Mouse (Mus musculus) heart, postnatal 0 days (tissue): ENCODE measurements around the gene Gng2. TPM values are rescaled to one million over a fixed set of nuclear protein-coding genes. Genes with fewer than 3 reads are reported as not detected.

Experiments used
- ATAC-seq: fragments of 200-750 bp; cut with Nextera tagmentation; 2 replicates; pipeline ENCODE4 v1.8.0; 2017; ENCODE audit warnings: low read depth, moderate number of reproducible peaks, moderate library complexity; ENCODE audit not compliant: insufficient read depth
- DNase-seq: peaks from one replicate; pipeline ENCODE4 v3.0.0-alpha.2; 2016; ENCODE audit warnings: low spot score
- H3K27ac ChIP-seq: fragments of 300-500 bp; sonication (generic); 2 replicates; pipeline ENCODE4 v1.5.1; 2014; ENCODE audit warnings: low read depth, mild to moderate bottlenecking
- H3K27me3 ChIP-seq: fragments of 300-500 bp; sonication (generic); 2 replicates; pipeline ENCODE4 v1.6.1; 2014; ENCODE audit warnings: low read length, mixed read lengths; ENCODE audit not compliant: control insufficient read depth, insufficient read depth
- H3K36me3 ChIP-seq: fragments of 300-500 bp; sonication (generic); replicated peaks from 2 replicates; pipeline ENCODE4 v1.6.1; 2014; ENCODE audit warnings: low read length, mixed read lengths; ENCODE audit not compliant: control insufficient read depth, insufficient read depth
- H3K4me1 ChIP-seq: fragments of 300-500 bp; sonication (generic); 2 replicates; pipeline ENCODE4 v1.6.1; 2014; ENCODE audit warnings: antibody characterized with exemption; ENCODE audit not compliant: control insufficient read depth, insufficient read depth
- H3K4me2 ChIP-seq: fragments of 300-500 bp; sonication (generic); 2 replicates; pipeline ENCODE4 v1.6.1; 2014; ENCODE audit warnings: low read depth, mild to moderate bottlenecking, low read length, moderate library complexity
- H3K4me3 ChIP-seq: fragments of 300-500 bp; sonication (generic); 2 replicates; pipeline ENCODE4 v1.5.1; 2014; ENCODE audit warnings: low read depth, low read length
- H3K9ac ChIP-seq: fragments of 300-500 bp; sonication (generic); replicated peaks from 2 replicates; pipeline ENCODE4 v1.6.1; 2014; ENCODE audit warnings: low read depth, low read length, mixed read lengths
- H3K9me3 ChIP-seq: fragments of 300-500 bp; sonication (generic); replicated peaks from 2 replicates; pipeline ENCODE4 v1.6.1; 2016; ENCODE audit warnings: low read length; ENCODE audit not compliant: control insufficient read depth
- CTCF ChIP-seq: IDR thresholded peaks from 2 replicates; pipeline ENCODE4 v1.5.1; 2016; ENCODE audit warnings: antibody characterized with exemption, control low read depth, low read depth
- EP300 ChIP-seq: IDR thresholded peaks from 2 replicates; pipeline ENCODE4 v1.6.1; 2016; ENCODE audit warnings: antibody characterized with exemption, low read depth
- WGBS: fragments of 180-500 bp; shearing (Covaris S2); extraction: QIAGEN DNeasy Blood & Tissue Kit; methylation state at CpG from one replicate; pipeline ENCODE4 v1.1.7; 2014; 5-methylcytosine and 5-hydroxymethylcytosine counted together
- polyA plus RNA-seq: library from polyadenylated mRNA; unstranded; fragments of >200 nt; fragmentation: Nextera tagmentation; extraction: Ambion mirVana; gene quantifications from 2 replicates; pipeline ENCODE4 v1.2.1, GENCODE M21; 2015
- total RNA-seq: library from RNA; depleted of rRNA; stranded (reverse); fragments of >200 nt; gene quantifications from 2 replicates; pipeline ENCODE4 v1.2.3, GENCODE M21; 2014; ENCODE audit warnings: low replicate concordance

The Gng2 gene
- total and polyA plus RNA-seq, 2 experiments from 2014 or later: 47.1 to 48.0 TPM

- DNase-seq (no peak), ATAC-seq (no peak)
- Histone ChIP-seq H3K36me3 (no peaks in the 10 kb centered on the region), H3K4me1 (peaks cover 11% of the 10 kb centered on the region; the same call in 1 of the 2 replicates), H3K9me3 (no peaks in the 10 kb centered on the region), H3K27ac (no peak overlapping the region), H3K4me3 (no peak overlapping the region), H3K27me3 (no peaks in the 10 kb centered on the region), H3K9ac (no peak overlapping the region), H3K4me2 (no peak overlapping the region)
- 74% methylated on average over 1 of the region's 1 CpGs for WGBS
- TF ChIP-seq EP300 (no peak), CTCF (no peak)
Observed at GRCm38 (mm10) chr14:19969566-19969965, 7.9 kb downstream of the Gng2 start.

- H3K4me1 ChIP-seq: 0 out of 2 replicates have a peak, but pooled peaks cover 6% of the 10 kb centered on the region
- no peaks in the 10 kb centered on the region for H3K9me3 ChIP-seq
- 63% methylated on average over 5 of the region's 5 CpGs for WGBS
- DNase-seq (no peak), ATAC-seq (no peak)
- no peak overlapping the region for H3K4me2 ChIP-seq
- TF ChIP-seq CTCF: no peak
- no peak for TF ChIP-seq EP300
- H3K4me3 ChIP-seq: no peak overlapping the region
- no peaks in the 10 kb centered on the region for H3K27me3 ChIP-seq
- no peak overlapping the region; the same call in 1 of the 2 replicates for H3K27ac ChIP-seq
- no peak overlapping the region for H3K9ac ChIP-seq
- no peaks in the 10 kb centered on the region for H3K36me3 ChIP-seq
Observed at GRCm38 (mm10) chr14:19969011-19969521, 8.4 kb downstream of the Gng2 start.

- ATAC-seq: no peak
- Histone ChIP-seq H3K36me3 (no peaks in the 10 kb centered on the region), H3K9ac (no peak overlapping the region), H3K4me3 (no peak overlapping the region), H3K4me1 (0 out of 2 replicates have a peak, but pooled peaks cover 5% of the 10 kb centered on the region), H3K27ac (no peak overlapping the region; the same call in 1 of the 2 replicates), H3K27me3 (no peaks in the 10 kb centered on the region), H3K4me2 (no peak overlapping the region), H3K9me3 (no peaks in the 10 kb centered on the region)
- TF ChIP-seq CTCF (no peak), EP300 (no peak)
- DNase-seq: no peak
- WGBS: 77% methylated on average over 7 of the region's 7 CpGs
Observed at GRCm38 (mm10) chr14:19968321-19969010, 9.0 kb downstream of the Gng2 start.

- DNase-seq (no peak), ATAC-seq (no peak)
- H3K4me1 ChIP-seq: 0 out of 2 replicates have a peak, but pooled peaks cover 5% of the 10 kb centered on the region
- no peaks in the 10 kb centered on the region for H3K36me3 ChIP-seq
- H3K27ac ChIP-seq: no peak overlapping the region
- no peaks in the 10 kb centered on the region for H3K27me3 ChIP-seq
- no peak overlapping the region for H3K4me2 ChIP-seq
- WGBS: 71% methylated on average over 8 of the region's 8 CpGs
- H3K4me3 ChIP-seq: no peak overlapping the region
- H3K9ac ChIP-seq: no peak overlapping the region
- no peaks in the 10 kb centered on the region for H3K9me3 ChIP-seq
- no peak for TF ChIP-seq EP300
- TF ChIP-seq CTCF: no peak
Observed at GRCm38 (mm10) chr14:19967482-19967881, 9.9 kb downstream of the Gng2 start.

GRCm38 (mm10) chr14:19963961-19964505, 13.4 kb downstream of the Gng2 start:
- H3K27ac ChIP-seq: no peak overlapping the region
- H3K9me3 ChIP-seq: no peaks in the 10 kb centered on the region
- 0 out of 2 replicates have a peak, but pooled peaks cover 3% of the 10 kb centered on the region for H3K36me3 ChIP-seq
- ATAC-seq (no peak), DNase-seq (no peak)
- no peak overlapping the region for H3K4me3 ChIP-seq
- TF ChIP-seq CTCF: no peak
- no peak for TF ChIP-seq EP300
- H3K4me1 ChIP-seq: 0 out of 2 replicates have a peak, but pooled peaks cover under 1% of the 10 kb centered on the region
- H3K27me3 ChIP-seq: no peaks in the 10 kb centered on the region
- no peak overlapping the region for H3K4me2 ChIP-seq
- 77% methylated on average over 5 of the region's 5 CpGs for WGBS
- H3K9ac ChIP-seq: no peak overlapping the region
